Mouse (Mus musculus): Measurements from ENCODE around the gene Selenow.

Selenow gene

DNA sequence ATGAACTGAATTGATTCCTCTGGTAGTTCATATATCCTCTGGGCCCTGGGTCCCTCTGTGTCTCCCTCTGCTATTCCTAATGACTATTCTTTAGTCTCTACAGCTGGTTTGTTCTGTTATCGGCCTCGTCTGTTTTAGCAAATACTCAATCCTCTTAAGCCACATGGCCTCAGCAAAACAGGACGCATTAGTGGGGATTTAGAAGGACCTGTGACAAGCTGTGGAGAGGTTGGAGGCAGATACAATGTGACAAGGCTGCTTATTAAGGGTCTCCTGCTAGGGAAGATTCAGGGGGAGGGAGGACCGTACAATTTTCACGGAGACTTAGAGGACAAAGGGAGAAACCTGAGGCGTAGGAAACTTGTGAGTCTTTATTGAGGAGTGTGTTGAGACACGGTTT, 16.3 kb downstream of the Selenow start:
- DNase-seq (ENCODE audit: low read depth, low spot score) = no peak

GRCm38 (mm10) chr7:15901366-15902048, 20.7 kb downstream of the Selenow start:
- DNase-seq (ENCODE audit: low read depth, low spot score) = no peak

GRCm38 (mm10) chr7:15894251-15894650, 28.0 kb downstream of the Selenow start:
- DNase-seq (ENCODE audit: low read depth, low spot score) = no peak

DNA sequence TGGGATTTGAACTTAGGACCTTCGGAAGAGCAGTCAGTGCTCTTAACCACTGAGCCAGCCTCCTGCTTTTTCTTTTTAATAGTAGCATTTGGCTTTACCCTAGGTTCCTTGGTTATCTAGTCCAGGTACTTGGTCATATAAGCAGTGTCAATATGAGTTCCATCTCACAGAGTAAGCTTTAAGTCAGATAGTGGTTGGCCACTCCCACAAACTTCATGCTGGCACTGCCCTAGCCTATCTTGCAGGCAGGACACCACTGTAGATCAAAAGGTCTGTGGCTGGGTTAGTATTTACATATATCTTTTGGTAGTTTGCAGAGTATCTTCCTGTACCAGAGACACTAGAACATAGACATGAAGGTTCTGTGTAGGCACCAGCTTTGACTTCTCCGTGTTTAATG, 38.1 kb downstream of the Selenow start:
- no peak for DNase-seq (ENCODE audit: low read depth, low spot score)

DNA sequence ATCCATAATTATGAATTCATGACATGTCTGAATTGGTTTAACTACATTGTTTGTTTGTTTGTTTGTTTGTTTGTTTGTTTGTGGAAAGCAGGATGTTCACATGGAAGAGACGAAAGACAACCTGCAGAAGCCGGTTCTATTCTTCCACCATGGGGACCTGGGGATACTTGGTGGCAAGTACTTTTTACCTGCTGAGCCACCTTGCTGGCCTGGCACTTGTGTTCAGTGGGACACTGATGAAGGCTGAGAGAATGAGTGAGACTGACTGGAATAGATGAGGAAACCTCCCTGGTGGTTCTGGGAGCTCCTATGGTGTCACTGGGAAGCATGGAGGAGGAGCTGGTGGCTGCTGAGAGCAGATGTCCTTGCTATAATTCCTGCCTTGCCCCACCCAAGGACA, 39.9 kb downstream of the Selenow start, which contains the start of gene Crxos:
Gene Crxos (plus strand): TSS at position 301 of the 400 bp plus-strand sequence.
- DNase-seq (ENCODE audit: low read depth, low spot score) = no peak

GRCm38 (mm10) chr7:15881831-15882230, 40.4 kb downstream of the Selenow start:
- no peak for DNase-seq (ENCODE audit: low read depth, low spot score)

DNA sequence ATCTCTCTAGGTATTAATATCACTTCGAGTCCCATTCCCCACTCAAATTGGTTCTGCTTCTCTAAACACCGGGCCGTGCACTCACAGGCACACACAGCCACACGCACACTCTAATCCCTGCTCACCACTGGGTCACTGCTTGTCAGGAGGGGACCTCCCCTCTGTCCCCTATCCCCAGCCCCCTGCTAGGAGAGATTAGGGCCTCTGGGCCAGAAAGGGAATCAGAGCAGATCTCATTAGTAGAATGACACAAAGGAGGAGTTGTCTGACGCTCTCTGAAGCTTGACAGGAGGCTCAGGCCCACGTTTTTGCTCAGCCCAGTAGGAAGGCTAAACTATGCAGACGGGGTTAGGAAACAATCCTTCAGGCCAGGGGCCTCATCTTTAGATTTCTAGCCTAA, 40.8 kb downstream of the Selenow start:
- DNase-seq (ENCODE audit: low read depth, low spot score) = no peak

GRCm38 (mm10) chr7:15879756-15880155, 42.4 kb downstream of the Selenow start, which contains the start of gene Crx:
Crx (minus strand) TSS chr7:15879968.
- no peak for DNase-seq (ENCODE audit: low read depth, low spot score)

All from brain, adult 2 months (tissue).